Mouse (Mus musculus) CH12.LX (cell line): Measurements from ENCODE around the gene Unc13a. TPM values are rescaled to one million over a fixed set of nuclear protein-coding genes. Genes with fewer than 3 reads are reported as not detected.

ENCODE experiments used
- DNase-seq: peaks from one replicate; pipeline ENCODE4 v3.0.0-alpha.2; 2013; ENCODE audit errors: extremely low read depth
- H3K27ac ChIP-seq: 2 replicates; pipeline ENCODE4 v1.5.1; 2012; ENCODE audit warnings: low read depth, mild to moderate bottlenecking, control low read depth, moderate library complexity; ENCODE audit not compliant: insufficient read depth
- H3K27me3 ChIP-seq: replicated peaks from 2 replicates; pipeline ENCODE3; 2012; ENCODE audit warnings: inconsistent platforms
- H3K36me3 ChIP-seq, 2 experiments: replicated peaks in 1 of 2; 2 replicates each; pipeline versions ENCODE3 to v1.6.1; 2012; ENCODE audit warnings: inconsistent platforms in 1 of 2, low read length in 1 of 2, mild to moderate bottlenecking in 1 of 2, mixed read lengths in 1 of 2, moderate library complexity in 1 of 2; ENCODE audit not compliant: control insufficient read depth in 1 of 2, insufficient read depth in 1 of 2
- H3K4me1 ChIP-seq, 2 experiments: 2 replicates each; pipeline ENCODE4 v1.6.1; 2012; ENCODE audit warnings: inconsistent platforms in 1 of 2, moderate library complexity in 1 of 2; ENCODE audit not compliant: insufficient read depth in 2 of 2, control insufficient read depth in 1 of 2
- H3K4me2 ChIP-seq: 2 replicates; pipeline ENCODE4 v1.6.1; 2012; ENCODE audit warnings: low read depth, mild to moderate bottlenecking, control low read depth; ENCODE audit not compliant: poor library complexity, insufficient read depth, severe bottlenecking
- H3K4me3 ChIP-seq, 3 experiments: fragments of 150-350 bp in 1 of 3; sonication (generic) in 1 of 3; replicated peaks in 1 of 3; 2 replicates each; pipeline versions ENCODE3 to v1.5.1; 2011 to 2012; ENCODE audit warnings: low read depth in 2 of 3, low read length in 2 of 3, mild to moderate bottlenecking in 2 of 3, moderate library complexity in 2 of 3, control low read depth in 1 of 3, improper control_type of control experiment in 1 of 3, inconsistent platforms in 1 of 3, mixed read lengths in 1 of 3; ENCODE audit not compliant: poor library complexity in 1 of 3
- H3K79me2 ChIP-seq: replicated peaks from 2 replicates; pipeline ENCODE4 v1.6.1; 2012; ENCODE audit warnings: mild to moderate bottlenecking, moderate library complexity; ENCODE audit not compliant: control insufficient read depth, poor library complexity, insufficient read depth, severe bottlenecking; ENCODE audit errors: extremely low read depth
- H3K9ac ChIP-seq: 2 replicates; pipeline ENCODE4 v1.6.1; 2012; ENCODE audit warnings: low read depth, mild to moderate bottlenecking, control low read depth, moderate library complexity; ENCODE audit not compliant: insufficient read depth
- H3K9me3 ChIP-seq: replicated peaks from 2 replicates; pipeline ENCODE3; 2012; ENCODE audit warnings: low read length, inconsistent platforms, mixed read lengths
- BHLHE40 ChIP-seq: IDR thresholded peaks from 2 replicates; pipeline ENCODE4 v1.6.1; 2011; ENCODE audit warnings: mild to moderate bottlenecking, low read depth, low read length, improper control_type of control experiment
- CHD1 ChIP-seq: IDR thresholded peaks from 2 replicates; pipeline ENCODE4 v1.6.1; 2012; ENCODE audit warnings: low read depth, low read length, improper control_type of control experiment, inconsistent platforms
- CHD2 ChIP-seq: IDR thresholded peaks from 2 replicates; pipeline ENCODE4 v1.6.1; 2011; ENCODE audit warnings: low read length, improper control_type of control experiment
- CTCF ChIP-seq, 2 experiments: IDR thresholded peaks in 1 of 2; conservative IDR thresholded peaks in 1 of 2; 2 replicates each; pipeline ENCODE4 v1.5.1; 2011 to 2012; ENCODE audit warnings: low read depth in 2 of 2, low read length in 2 of 2, improper control_type of control experiment in 1 of 2, inconsistent platforms in 1 of 2, mild to moderate bottlenecking in 1 of 2, moderate library complexity in 1 of 2
- ELF1 ChIP-seq: IDR thresholded peaks from 2 replicates; pipeline ENCODE4 v1.6.1; 2014; ENCODE audit warnings: low read depth, mild to moderate bottlenecking, inconsistent platforms, low read length, improper control_type of control experiment
- EP300 ChIP-seq: IDR thresholded peaks from 2 replicates; pipeline ENCODE4 v1.6.1; 2011; ENCODE audit warnings: low read length, improper control_type of control experiment
- GABPA ChIP-seq: IDR thresholded peaks from 2 replicates; pipeline ENCODE4 v1.6.1; 2012; ENCODE audit warnings: low read depth, low read length, improper control_type of control experiment, inconsistent platforms; ENCODE audit not compliant: insufficient replicate concordance
- HCFC1 ChIP-seq: IDR thresholded peaks from 2 replicates; pipeline ENCODE4 v1.6.1; 2012; ENCODE audit warnings: low read depth, mild to moderate bottlenecking, inconsistent platforms, low read length, improper control_type of control experiment
- IRF4 ChIP-seq: IDR thresholded peaks from 2 replicates; pipeline ENCODE4 v1.6.1; 2014; ENCODE audit warnings: low read depth, mild to moderate bottlenecking, inconsistent platforms, low read length, improper control_type of control experiment
- JUN ChIP-seq: IDR thresholded peaks from 2 replicates; pipeline ENCODE4 v1.6.1; 2011; ENCODE audit warnings: low read depth, mild to moderate bottlenecking, low read length, improper control_type of control experiment, moderate library complexity; ENCODE audit not compliant: insufficient read depth
- MAFK ChIP-seq: IDR thresholded peaks from 2 replicates; pipeline ENCODE4 v1.6.1; 2011; ENCODE audit warnings: low read length, improper control_type of control experiment; ENCODE audit not compliant: insufficient replicate concordance
- MAX ChIP-seq: IDR thresholded peaks from 2 replicates; pipeline ENCODE4 v1.6.1; 2011; ENCODE audit warnings: low read length, improper control_type of control experiment
- MAZ ChIP-seq: IDR thresholded peaks from 2 replicates; pipeline ENCODE4 v1.6.1; 2012; ENCODE audit warnings: low read depth, mild to moderate bottlenecking, inconsistent platforms, low read length, improper control_type of control experiment, moderate library complexity
- MYC ChIP-seq: IDR thresholded peaks from 2 replicates; pipeline ENCODE4 v1.6.1; 2011; ENCODE audit warnings: low read depth, mild to moderate bottlenecking, improper control_type of control experiment, low read length
- NELFE ChIP-seq: IDR thresholded peaks from 2 replicates; pipeline ENCODE4 v1.6.1; 2011; ENCODE audit warnings: low read depth, low read length, improper control_type of control experiment
- PAX5 ChIP-seq: IDR thresholded peaks from 2 replicates; pipeline ENCODE4 v1.6.1; 2012; ENCODE audit warnings: low read length, inconsistent platforms, mixed read lengths
- POLR2A ChIP-seq: IDR thresholded peaks from 2 replicates; pipeline ENCODE4 v1.6.1; 2011; ENCODE audit warnings: low read depth, mild to moderate bottlenecking, improper control_type of control experiment, low read length
- POLR2AphosphoS2 ChIP-seq: IDR thresholded peaks from 2 replicates; pipeline ENCODE4 v1.6.1; 2011; ENCODE audit warnings: low read depth, low read length, improper control_type of control experiment
- RAD21 ChIP-seq: IDR thresholded peaks from 2 replicates; pipeline ENCODE4 v1.6.1; 2011; ENCODE audit warnings: low read depth, mild to moderate bottlenecking, low read length, improper control_type of control experiment, moderate library complexity
- RCOR1 ChIP-seq: conservative IDR thresholded peaks from 2 replicates; pipeline ENCODE4 v1.6.1; 2012; ENCODE audit warnings: low read depth, mild to moderate bottlenecking, inconsistent platforms, low read length, improper control_type of control experiment
- SIN3A ChIP-seq: IDR thresholded peaks from 2 replicates; pipeline ENCODE4 v1.6.1; 2012; ENCODE audit warnings: low read length, improper control_type of control experiment, inconsistent platforms
- TCF12 ChIP-seq: IDR thresholded peaks from 2 replicates; pipeline ENCODE4 v1.6.1; 2014; ENCODE audit warnings: low read depth, mild to moderate bottlenecking, inconsistent platforms, low read length, improper control_type of control experiment
- UBTF ChIP-seq: IDR thresholded peaks from 2 replicates; pipeline ENCODE4 v1.6.1; 2012; ENCODE audit warnings: low read depth, mild to moderate bottlenecking, inconsistent platforms, low read length, improper control_type of control experiment, moderate library complexity
- USF2 ChIP-seq: conservative IDR thresholded peaks from 2 replicates; pipeline ENCODE4 v1.6.1; 2011; ENCODE audit warnings: low read depth, low read length, improper control_type of control experiment
- ZKSCAN1 ChIP-seq: IDR thresholded peaks from 2 replicates; pipeline ENCODE4 v1.6.1; 2012; ENCODE audit warnings: low read depth, inconsistent platforms, low read length, improper control_type of control experiment, borderline replicate concordance
- ZMIZ1 ChIP-seq: IDR thresholded peaks from 2 replicates; pipeline ENCODE4 v1.6.1; 2012; ENCODE audit warnings: low read depth, mild to moderate bottlenecking, inconsistent platforms, low read length, improper control_type of control experiment
- dilution Hi-C: fragments of 300-500 bp; cut with MboI; formaldehyde crosslinking; loops from 2 replicates; pipeline ENCODE4 v1.14.3; 2020; ENCODE audit warnings: low sequenced_read_pairs; ENCODE audit not compliant: extremely low pct_unique_long_range_greater_than_20kb, extremely low pct_ligation_motif_present
- in situ Hi-C: fragments of 300-500 bp; cut with MboI; formaldehyde crosslinking; loops from 3 replicates; pipeline ENCODE4 v1.14.3; 2019; ENCODE audit warnings: low sequenced_read_pairs, low pct_ligation_motif_present, low pct_unique_long_range_greater_than_20kb, mixed read lengths
- polyA plus RNA-seq: library from polyadenylated mRNA; unstranded; fragments of >175 nt; gene quantifications from 2 replicates; pipeline ENCODE4 v1.2.1, GENCODE M21; 2012; ENCODE audit warnings: low read depth; ENCODE audit not compliant: insufficient read length
- total RNA-seq, 2 experiments: library from RNA; depleted of rRNA; stranded (reverse); fragments of 300-350 nt in 1 of 2; fragments of >200 nt in 1 of 2; gene quantifications; 2 replicates each; pipeline ENCODE4 v1.2.3; 2012 to 2014

Gene Unc13a
- total and polyA plus RNA-seq, 3 experiments: 0.68 to 2.1 (median 1.0) TPM

- Histone ChIP-seq H3K4me2 (no peak overlapping the region), H3K9ac (no peak overlapping the region), H3K4me1 (no peaks in the 10 kb centered on the region), H3K36me3 (peaks cover 88 to 96% of the 10 kb centered on the region in 2 experiments), H3K27ac (no peak overlapping the region), H3K9me3 (no peaks in the 10 kb centered on the region), H3K4me3 (no peak overlapping the region), H3K79me2 (no peaks in the 10 kb centered on the region), H3K27me3 (no peaks in the 10 kb centered on the region)
- TF ChIP-seq TCF12: no peak
- no peak for TF ChIP-seq CTCF (conservative IDR thresholded peaks at IDR 0.05 in 1 of 2, IDR thresholded peaks at IDR 0.05 in 1 of 2; ENCODE audit: low read depth in 2 of 2, low read length in 2 of 2)
- TF ChIP-seq ZKSCAN1: no peak
- TF ChIP-seq CHD1: no peak
- no peak for TF ChIP-seq RAD21
- TF ChIP-seq HCFC1: no peak
- no peak for TF ChIP-seq GABPA
- TF ChIP-seq UBTF: no peak
- no peak for TF ChIP-seq EP300
- no peak for TF ChIP-seq RCOR1
- no peak for TF ChIP-seq BHLHE40
- TF ChIP-seq ELF1: no peak
- TF ChIP-seq POLR2AphosphoS2: no peak
- no peak for TF ChIP-seq MAX
- TF ChIP-seq SIN3A: no peak
- no peak for TF ChIP-seq PAX5
- no peak for TF ChIP-seq MAZ
- no peak for TF ChIP-seq POLR2A
- TF ChIP-seq USF2: no peak
- no peak for TF ChIP-seq ZMIZ1
- in situ Hi-C loops: no loop called here
- no peak for DNase-seq
- dilution Hi-C loops: no loop called here
Measured at GRCm38 (mm10) chr8:71686143-71686734, 14.7 kb upstream of the Unc13a start.

GRCm38 (mm10) chr8:71685573-71685972, 14.0 kb upstream of the Unc13a start:
- H3K9ac ChIP-seq: no peak overlapping the region
- no peaks in the 10 kb centered on the region for H3K27me3 ChIP-seq
- H3K36me3 ChIP-seq: peaks cover 93 to 100% of the 10 kb centered on the region in 2 experiments

More at GRCm38 (mm10) chr8:71685573-71685972, 14.0 kb upstream of the Unc13a start:
- no peak overlapping the region for H3K27ac ChIP-seq
- no peak for DNase-seq
- no peaks in the 10 kb centered on the region for H3K79me2 ChIP-seq
- no peak overlapping the region for H3K4me3 ChIP-seq
- H3K4me1 ChIP-seq: no peaks in the 10 kb centered on the region
- no peak for TF ChIP-seq MYC
- no peak for TF ChIP-seq EP300
- TF ChIP-seq ELF1: no peak
- no peak for TF ChIP-seq CHD2
- no peak for TF ChIP-seq BHLHE40
- no peak for TF ChIP-seq MAFK
- no peak for TF ChIP-seq JUN
- no peak for TF ChIP-seq NELFE
- no peak for TF ChIP-seq TCF12
- no peak for TF ChIP-seq UBTF
- no peak for TF ChIP-seq POLR2A
- no peak for TF ChIP-seq MAX
- TF ChIP-seq PAX5: no peak
- TF ChIP-seq IRF4: no peak
- TF ChIP-seq CTCF (conservative IDR thresholded peaks at IDR 0.05 in 1 of 2, IDR thresholded peaks at IDR 0.05 in 1 of 2; ENCODE audit: low read depth in 2 of 2, low read length in 2 of 2): no peak
- TF ChIP-seq USF2: no peak
- no peak for TF ChIP-seq RCOR1
- in situ Hi-C loops: no loop called here
- no peak overlapping the region for H3K4me2 ChIP-seq
- dilution Hi-C loops: no loop called here
- H3K9me3 ChIP-seq: no peaks in the 10 kb centered on the region
